Mouse (Mus musculus): Measurements from ENCODE around the gene Wif1. TPM values are rescaled to one million over a fixed set of nuclear protein-coding genes. Genes with fewer than 3 reads are reported as not detected.

The Wif1 gene
- polyA plus RNA-seq, 1 experiment from 2014 or later, result 1.7 TPM

GRCm38 (mm10) chr10:121120751-121121150 lies 87.0 kb downstream of the Wif1 start:
- no peak overlapping the region for H3K4me2 ChIP-seq (replicated peaks; ENCODE audit: low read depth, low read length)
- H3K4me3 ChIP-seq (ENCODE audit: low read depth, low read length), result no peak overlapping the region
- H3K27ac ChIP-seq (ENCODE audit: low read length), result no peak overlapping the region
- no peaks in the 10 kb centered on the region for H3K9me3 ChIP-seq (ENCODE audit: control insufficient read depth, low read depth, low read length)
- ATAC-seq (ENCODE audit: insufficient number of reproducible peaks, insufficient read depth, low FRiP score, low read depth), result no peak
- no peaks in the 10 kb centered on the region for H3K4me1 ChIP-seq (ENCODE audit: control insufficient read depth, insufficient read depth, low read length)
- WGBS, result 78% methylated on average over 6 of the region's 6 CpGs
- no peaks in the 10 kb centered on the region for H3K36me3 ChIP-seq (ENCODE audit: control insufficient read depth, insufficient read depth, low read length)
- no peaks in the 10 kb centered on the region for H3K27me3 ChIP-seq (ENCODE audit: control insufficient read depth, insufficient read depth, low read length)
- H3K9ac ChIP-seq (replicated peaks; ENCODE audit: low read depth, low read length), result no peak overlapping the region

- Histone ChIP-seq H3K9ac (replicated peaks; ENCODE audit: low read depth, low read length) (no peak overlapping the region), H3K9me3 (ENCODE audit: control insufficient read depth, low read depth, low read length) (no peaks in the 10 kb centered on the region), H3K4me1 (ENCODE audit: control insufficient read depth, insufficient read depth, low read length) (no peaks in the 10 kb centered on the region), H3K27me3 (ENCODE audit: control insufficient read depth, insufficient read depth, low read length) (no peaks in the 10 kb centered on the region), H3K36me3 (ENCODE audit: control insufficient read depth, insufficient read depth, low read length) (no peaks in the 10 kb centered on the region), H3K4me3 (ENCODE audit: low read depth, low read length) (no peak overlapping the region), H3K4me2 (replicated peaks; ENCODE audit: low read depth, low read length) (no peak overlapping the region), H3K27ac (ENCODE audit: low read length) (no peak overlapping the region)
- no peak for ATAC-seq (ENCODE audit: insufficient number of reproducible peaks, insufficient read depth, low FRiP score, low read depth)
- 92% methylated on average over 16 of the region's 16 CpGs for WGBS
These were observed 90.7 kb downstream of the Wif1 start for GRCm38 (mm10) chr10:121124481-121124880.

GRCm38 (mm10) chr10:121129000-121129925 lies 95.5 kb downstream of the Wif1 start:
- no peak for ATAC-seq (ENCODE audit: insufficient number of reproducible peaks, insufficient read depth, low FRiP score, low read depth)
- no peaks in the 10 kb centered on the region for H3K9me3 ChIP-seq (ENCODE audit: control insufficient read depth, low read depth, low read length)
- no peak overlapping the region for H3K9ac ChIP-seq (replicated peaks; ENCODE audit: low read depth, low read length)
- no peaks in the 10 kb centered on the region for H3K4me1 ChIP-seq (ENCODE audit: control insufficient read depth, insufficient read depth, low read length)
- no peaks in the 10 kb centered on the region for H3K36me3 ChIP-seq (ENCODE audit: control insufficient read depth, insufficient read depth, low read length)
- no peak overlapping the region for H3K27ac ChIP-seq (ENCODE audit: low read length)
- no peak overlapping the region for H3K4me3 ChIP-seq (ENCODE audit: low read depth, low read length)
- 59% methylated on average over 20 of the region's 20 CpGs for WGBS
- H3K27me3 ChIP-seq (ENCODE audit: control insufficient read depth, insufficient read depth, low read length), result no peaks in the 10 kb centered on the region
- no peak overlapping the region for H3K4me2 ChIP-seq (replicated peaks; ENCODE audit: low read depth, low read length)

Other genes starting within 250 kb of the Wif1 start
- 30.9 and 33.3 TPM in 2 replicates for gene Msrb3, start 134.9 kb upstream of the Wif1 start, polyA plus RNA-seq (2014; fragmentation: Nextera tagmentation; extraction: Ambion mirVana)
- 5.1 and 5.6 TPM in 2 replicates for gene Lemd3, start 54.6 kb upstream of the Wif1 start, polyA plus RNA-seq (2014; fragmentation: Nextera tagmentation; extraction: Ambion mirVana)